Mouse (Mus musculus): ENCODE results near the gene Rgl2. TPM values are rescaled to one million over a fixed set of nuclear protein-coding genes. Genes with fewer than 3 reads are reported as not detected.

Gene Rgl2
- polyA plus RNA-seq, 1 experiment: 171 TPM

- no peak overlapping the region for H3K4me3 ChIP-seq (replicated peaks; ENCODE audit: insufficient read depth, low read depth, low read length)
- WGBS: 38% methylated on average over 11 of the region's 11 CpGs
- no peaks in the 10 kb centered on the region for H3K27me3 ChIP-seq (ENCODE audit: control insufficient read depth, insufficient read depth, low read length)
- no peak overlapping the region for H3K27ac ChIP-seq (ENCODE audit: insufficient read depth, low read length)
- TF ChIP-seq CTCF (IDR thresholded peaks at IDR 0.05; ENCODE audit: borderline replicate concordance, insufficient read depth, low read depth, low read length) (0 out of 2 replicates have a peak, but pooled peaks have one; percentile 2), POLR2A (IDR thresholded peaks at IDR 0.05; ENCODE audit: borderline replicate concordance, insufficient read depth, low read length) (no peak)
- H3K4me1 ChIP-seq (ENCODE audit: control insufficient read depth, insufficient read depth, low read length): no peaks in the 10 kb centered on the region; the same call in 1 of the 2 replicates
- DNase-seq: no peak
These were observed 18.8 kb upstream of the Rgl2 start for GRCm38 (mm10) chr17:33910346-33911051.

DNA sequence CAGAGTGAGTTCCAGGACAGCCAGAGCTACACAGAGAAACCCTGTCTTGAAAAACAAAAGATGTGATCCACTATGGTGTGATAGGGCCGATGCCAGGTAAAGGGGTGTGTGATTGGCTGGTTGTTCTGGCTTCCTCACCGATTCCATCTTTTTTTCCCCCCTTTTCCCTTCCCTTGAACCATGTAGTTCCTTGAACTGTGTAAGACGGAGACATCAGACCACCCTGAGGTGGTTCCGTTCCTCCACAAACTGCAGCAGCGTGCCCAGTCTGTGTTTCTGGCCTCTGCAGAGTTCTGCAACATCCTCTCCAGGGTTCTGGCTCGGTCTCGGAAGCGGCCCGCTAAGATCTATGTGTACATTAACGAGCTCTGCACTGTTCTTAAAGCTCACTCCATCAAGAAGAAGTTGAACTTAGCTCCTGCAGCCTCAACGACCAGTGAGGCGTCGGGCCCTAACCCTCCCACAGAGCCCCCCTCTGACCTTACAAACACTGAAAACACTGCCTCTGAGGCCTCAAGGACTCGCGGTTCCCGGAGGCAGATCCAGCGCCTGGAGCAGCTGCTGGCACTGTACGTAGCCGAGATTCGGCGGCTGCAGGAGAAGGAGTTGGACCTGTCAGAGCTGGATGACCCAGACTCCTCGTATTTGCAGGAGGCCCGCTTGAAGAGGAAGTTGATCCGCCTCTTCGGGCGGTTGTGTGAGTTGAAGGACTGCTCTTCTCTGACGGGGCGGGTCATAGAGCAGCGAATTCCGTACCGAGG is 18.1 kb upstream of the Rgl2 start:
- Histone ChIP-seq H3K4me3 (replicated peaks; ENCODE audit: insufficient read depth, low read depth, low read length) (no peak overlapping the region), H3K27ac (ENCODE audit: insufficient read depth, low read length) (no peak overlapping the region), H3K27me3 (ENCODE audit: control insufficient read depth, insufficient read depth, low read length) (no peaks in the 10 kb centered on the region), H3K4me1 (ENCODE audit: control insufficient read depth, insufficient read depth, low read length) (no peaks in the 10 kb centered on the region; the same call in 1 of the 2 replicates)
- TF ChIP-seq CTCF (IDR thresholded peaks at IDR 0.05; ENCODE audit: borderline replicate concordance, insufficient read depth, low read depth, low read length): no peak
- no peak for TF ChIP-seq POLR2A (IDR thresholded peaks at IDR 0.05; ENCODE audit: borderline replicate concordance, insufficient read depth, low read length)
- WGBS: 86% methylated on average over 31 of the region's 31 CpGs
- DNase-seq: peak in 1 of 2 experiments; percentile 22

DNA sequence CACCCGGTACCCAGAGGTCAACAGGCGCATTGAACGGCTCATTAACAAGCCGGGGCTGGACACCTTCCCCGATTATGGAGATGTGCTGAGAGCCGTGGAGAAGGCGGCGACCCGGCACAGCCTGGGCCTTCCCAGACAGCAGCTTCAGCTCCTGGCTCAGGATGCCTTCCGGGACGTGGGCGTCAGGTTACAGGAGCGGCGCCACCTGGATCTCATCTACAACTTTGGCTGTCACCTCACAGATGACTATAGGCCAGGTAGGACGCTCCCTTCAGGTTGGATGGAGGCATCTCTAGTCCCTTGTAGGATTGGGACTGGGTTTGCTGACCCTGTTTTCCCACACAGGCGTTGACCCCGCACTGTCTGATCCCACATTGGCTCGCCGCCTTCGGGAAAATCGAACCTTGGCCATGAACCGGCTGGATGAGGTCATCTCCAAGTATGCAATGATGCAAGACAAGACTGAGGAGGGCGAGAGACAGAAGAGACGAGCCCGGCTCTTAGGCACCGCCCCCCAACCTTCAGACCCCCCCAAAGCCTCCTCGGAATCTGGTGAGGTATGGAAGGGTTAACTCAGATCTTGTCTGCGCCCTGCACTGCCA is 17.4 kb upstream of the Rgl2 start:
- WGBS: 84% methylated on average over 28 of the region's 28 CpGs
- no peak for TF ChIP-seq CTCF (IDR thresholded peaks at IDR 0.05; ENCODE audit: borderline replicate concordance, insufficient read depth, low read depth, low read length)
- TF ChIP-seq POLR2A (IDR thresholded peaks at IDR 0.05; ENCODE audit: borderline replicate concordance, insufficient read depth, low read length): no peak
- Histone ChIP-seq H3K27me3 (ENCODE audit: control insufficient read depth, insufficient read depth, low read length) (no peaks in the 10 kb centered on the region), H3K4me3 (replicated peaks; ENCODE audit: insufficient read depth, low read depth, low read length) (no peak overlapping the region), H3K27ac (ENCODE audit: insufficient read depth, low read length) (no peak overlapping the region), H3K4me1 (ENCODE audit: control insufficient read depth, insufficient read depth, low read length) (peaks cover 2% of the 10 kb centered on the region)
- DNase-seq: peak in 1 of 2 experiments; percentile 28

- Histone ChIP-seq H3K27ac (ENCODE audit: insufficient read depth, low read length) (no peak overlapping the region), H3K4me3 (replicated peaks; ENCODE audit: insufficient read depth, low read depth, low read length) (no peak overlapping the region), H3K27me3 (ENCODE audit: control insufficient read depth, insufficient read depth, low read length) (no peaks in the 10 kb centered on the region), H3K4me1 (ENCODE audit: control insufficient read depth, insufficient read depth, low read length) (peaks cover 7% of the 10 kb centered on the region)
- WGBS: 75% methylated on average over 10 of the region's 10 CpGs
- TF ChIP-seq POLR2A (IDR thresholded peaks at IDR 0.05; ENCODE audit: borderline replicate concordance, insufficient read depth, low read length) (no peak), CTCF (IDR thresholded peaks at IDR 0.05; ENCODE audit: borderline replicate concordance, insufficient read depth, low read depth, low read length) (no peak)
- DNase-seq: peak in 1 of 2 experiments; percentile 11
These were observed 16.1 kb upstream of the Rgl2 start for GRCm38 (mm10) chr17:33913264-33913663.

- peaks cover 9% of the 10 kb centered on the region for H3K4me1 ChIP-seq (ENCODE audit: control insufficient read depth, insufficient read depth, low read length)
- DNase-seq: peak in 1 of 2 experiments; percentile 17
- no peaks in the 10 kb centered on the region for H3K27me3 ChIP-seq (ENCODE audit: control insufficient read depth, insufficient read depth, low read length)
- no peak overlapping the region for H3K4me3 ChIP-seq (replicated peaks; ENCODE audit: insufficient read depth, low read depth, low read length)
- no peak overlapping the region for H3K27ac ChIP-seq (ENCODE audit: insufficient read depth, low read length)
- no peak for TF ChIP-seq CTCF (IDR thresholded peaks at IDR 0.05; ENCODE audit: borderline replicate concordance, insufficient read depth, low read depth, low read length)
- WGBS: 88% methylated on average over 8 of the region's 8 CpGs
These were observed 15.4 kb upstream of the Rgl2 start for GRCm38 (mm10) chr17:33913905-33914304.

DNA sequence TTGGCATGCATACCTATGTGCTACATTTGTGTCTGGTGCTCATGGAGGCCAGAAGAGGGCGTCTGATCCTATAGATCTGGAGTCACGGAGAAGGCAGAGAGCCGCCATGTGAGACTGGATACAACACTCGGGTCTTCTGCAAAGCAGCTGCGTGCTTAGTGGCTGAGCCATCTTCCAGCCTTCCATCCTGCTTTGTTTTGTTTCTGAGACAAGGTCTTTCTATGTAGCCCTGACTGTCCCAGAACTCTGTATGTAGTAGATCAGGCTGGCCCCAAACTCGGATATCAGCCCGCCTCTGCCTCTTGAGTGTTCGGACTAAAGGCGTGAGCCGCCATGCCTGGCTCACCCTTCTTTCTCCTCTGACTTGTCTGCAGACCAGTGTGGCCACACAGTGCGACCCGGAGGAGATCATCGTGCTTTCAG is 14.4 kb upstream of the Rgl2 start:
- TF ChIP-seq CTCF (IDR thresholded peaks at IDR 0.05; ENCODE audit: borderline replicate concordance, insufficient read depth, low read depth, low read length) (no peak), POLR2A (IDR thresholded peaks at IDR 0.05; ENCODE audit: borderline replicate concordance, insufficient read depth, low read length) (no peak)
- WGBS: 57% methylated on average over 13 of the region's 13 CpGs

GRCm38 (mm10) chr17:33915671-33916250 is 13.6 kb upstream of the Rgl2 start, which contains the start of the genes Tapbp and Zbtb22:
Tapbp (plus strand) TSS chr17:33915899.
Zbtb22 (plus strand) TSS chr17:33915904.
- H3K27me3 ChIP-seq (ENCODE audit: control insufficient read depth, insufficient read depth, low read length): no peaks in the 10 kb centered on the region
- H3K4me3 ChIP-seq (replicated peaks; ENCODE audit: insufficient read depth, low read depth, low read length): peak within 1 kb of the TSS; percentile 68
- H3K27ac ChIP-seq (ENCODE audit: insufficient read depth, low read length): no peak within 1 kb of the TSS
- TF ChIP-seq POLR2A (IDR thresholded peaks at IDR 0.05; ENCODE audit: borderline replicate concordance, insufficient read depth, low read length) (no peak), CTCF (IDR thresholded peaks at IDR 0.05; ENCODE audit: borderline replicate concordance, insufficient read depth, low read depth, low read length) (no peak)
- peaks cover 11% of the 10 kb centered on the region for H3K4me1 ChIP-seq (ENCODE audit: control insufficient read depth, insufficient read depth, low read length)
- under 1% methylated on average over 34 of the region's 34 CpGs for WGBS
- DNase-seq: peak; percentile 98 to 99

More for the DNA sequence above, 14.4 kb upstream of the Rgl2 start:
- Histone ChIP-seq H3K4me3 (replicated peaks; ENCODE audit: insufficient read depth, low read depth, low read length) (no peak overlapping the region), H3K27me3 (ENCODE audit: control insufficient read depth, insufficient read depth, low read length) (no peaks in the 10 kb centered on the region), H3K4me1 (ENCODE audit: control insufficient read depth, insufficient read depth, low read length) (peaks cover 11% of the 10 kb centered on the region), H3K27ac (ENCODE audit: insufficient read depth, low read length) (no peak overlapping the region)
- DNase-seq: peak in 1 of 2 experiments; percentile 28

Measured in cerebellum, adult 2 months (tissue).